Mouse (Mus musculus) neural tube, embryonic 12.5 days (tissue): ENCODE measurements around the gene Lrrn2. TPM values are rescaled to one million over a fixed set of nuclear protein-coding genes. Genes with fewer than 3 reads are reported as not detected.

Experiments used
- ATAC-seq: fragments of 200-750 bp; cut with Nextera tagmentation; 2 replicates; pipeline ENCODE4 v1.8.0; 2017; ENCODE audit warnings: low read depth, mild to moderate bottlenecking, moderate TSS enrichment, moderate library complexity; ENCODE audit not compliant: low FRiP score
- H3K27ac ChIP-seq: fragments of 300-500 bp; sonication (generic); 2 replicates; pipeline ENCODE4 v1.5.1; 2016
- H3K27me3 ChIP-seq: fragments of 300-500 bp; sonication (generic); replicated peaks from 2 replicates; pipeline ENCODE4 v1.6.1; 2016; ENCODE audit warnings: mild to moderate bottlenecking
- H3K36me3 ChIP-seq: fragments of 300-500 bp; sonication (generic); 2 replicates; pipeline ENCODE4 v1.6.1; 2016; ENCODE audit warnings: mild to moderate bottlenecking
- H3K4me1 ChIP-seq: fragments of 300-500 bp; sonication (generic); 2 replicates; pipeline ENCODE4 v1.6.1; 2016
- H3K4me2 ChIP-seq: fragments of 300-500 bp; sonication (generic); replicated peaks from 2 replicates; pipeline ENCODE4 v1.6.1; 2016; ENCODE audit warnings: mild to moderate bottlenecking
- H3K4me3 ChIP-seq: fragments of 300-500 bp; sonication (generic); 2 replicates; pipeline ENCODE4 v1.5.1; 2016
- H3K9ac ChIP-seq: fragments of 300-500 bp; sonication (generic); 2 replicates; pipeline ENCODE4 v1.6.1; 2016; ENCODE audit warnings: mild to moderate bottlenecking
- H3K9me3 ChIP-seq: fragments of 300-500 bp; sonication (generic); 2 replicates; pipeline ENCODE4 v1.6.1; 2016; ENCODE audit warnings: mild to moderate bottlenecking
- WGBS: fragments of 180-500 bp; shearing (Covaris S2); methylation state at CpG from one replicate; pipeline ENCODE4 v1.1.7; 2016; 5-methylcytosine and 5-hydroxymethylcytosine counted together
- polyA plus RNA-seq: library from polyadenylated mRNA; unstranded; fragments of >200 nt; fragmentation: Nextera tagmentation; extraction: Ambion mirVana; gene quantifications from 2 replicates; pipeline ENCODE4 v1.2.1, GENCODE M21; 2016

Lrrn2 gene
- 18.3 and 19.7 TPM in 2 replicates for polyA plus RNA-seq

DNA sequence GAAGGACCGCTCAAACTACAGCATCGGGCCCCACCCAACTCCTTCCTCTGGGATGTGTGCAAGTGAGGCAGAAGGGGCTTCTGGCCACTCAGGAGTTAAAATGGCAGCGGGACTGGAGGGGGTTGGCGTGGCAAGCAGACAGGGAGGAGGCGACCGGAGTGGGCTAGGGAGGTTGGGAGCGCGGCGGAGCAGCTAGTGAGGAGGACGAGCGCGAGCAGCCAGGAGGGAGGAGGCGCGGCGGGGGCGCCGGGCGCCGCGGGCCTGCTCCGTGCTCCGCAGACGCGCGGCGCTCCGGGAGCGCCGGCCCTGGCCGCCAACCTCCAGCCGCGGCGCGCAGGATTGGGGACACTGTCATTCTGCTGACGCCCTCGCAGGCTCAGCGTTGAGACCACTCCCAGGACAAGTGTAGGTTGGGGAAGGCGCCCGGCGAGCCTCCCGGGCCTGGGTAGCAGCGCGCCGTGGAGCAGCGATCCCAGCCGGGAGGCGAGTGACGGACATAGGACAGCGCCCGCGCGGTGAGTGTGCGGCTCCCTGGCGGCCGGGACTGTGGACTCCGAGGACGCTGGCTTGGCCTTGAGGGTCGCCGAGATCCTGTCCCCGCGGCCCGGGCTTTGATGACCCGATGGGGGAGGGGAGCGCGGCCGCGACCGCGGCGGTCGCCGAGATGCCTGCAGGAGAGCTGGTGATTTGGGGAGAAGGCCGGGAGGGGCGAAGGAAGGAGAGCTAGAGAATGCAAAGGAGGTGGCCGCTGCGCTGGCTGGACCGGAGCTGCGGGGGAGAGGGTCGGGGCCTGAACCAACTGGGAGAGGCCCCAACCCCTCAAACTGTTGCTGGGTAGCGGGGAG lies at the start of gene Lrrn2:
TSS of gene Lrrn2 (plus strand) at position 113 of the 845 bp plus-strand sequence.
- H3K4me1 ChIP-seq, result peaks cover 24% of the 10 kb centered on the region
- ATAC-seq, result peak; percentile 83
- H3K9ac ChIP-seq, result peak within 1 kb of the TSS; percentile 74
- H3K4me2 ChIP-seq, result peak within 1 kb of the TSS; percentile 96
- WGBS, result under 1% methylated on average over 79 of the region's 80 CpGs
- H3K27ac ChIP-seq, result peak within 1 kb of the TSS; percentile 1; the same call in 1 of the 2 replicates
- H3K9me3 ChIP-seq, result no peaks in the 10 kb centered on the region
- peak within 1 kb of the TSS; percentile 67 for H3K4me3 ChIP-seq
- H3K27me3 ChIP-seq, result peaks cover 26% of the 10 kb centered on the region
- H3K36me3 ChIP-seq, result no peaks in the 10 kb centered on the region

DNA sequence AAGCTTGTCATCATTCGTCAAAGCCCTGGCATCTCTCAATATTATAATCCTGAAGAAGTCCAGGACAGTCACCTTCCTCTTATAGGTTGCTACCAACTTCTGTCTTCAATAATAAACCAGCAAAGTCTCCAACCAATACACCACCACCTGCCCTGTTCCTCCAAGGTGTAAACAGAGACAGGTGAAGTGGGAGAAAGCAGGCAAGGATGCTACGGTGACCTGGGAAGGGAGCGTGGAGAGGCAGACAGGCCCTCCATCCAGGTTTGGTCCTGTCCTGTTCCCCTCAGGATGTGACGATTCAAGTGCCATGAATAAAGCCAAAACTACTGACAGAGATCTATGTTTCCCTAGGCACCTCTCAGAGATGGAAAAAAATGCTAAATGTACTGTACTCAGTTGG lies 48.1 kb upstream of the Lrrn2 start:
- no peaks in the 10 kb centered on the region for H3K9me3 ChIP-seq
- no peaks in the 10 kb centered on the region for H3K4me1 ChIP-seq
- H3K4me2 ChIP-seq, result no peak overlapping the region
- H3K4me3 ChIP-seq, result no peak overlapping the region
- no peaks in the 10 kb centered on the region for H3K36me3 ChIP-seq
- 87% methylated on average over 4 of the region's 4 CpGs for WGBS
- H3K27me3 ChIP-seq, result no peaks in the 10 kb centered on the region
- no peak for ATAC-seq
- H3K27ac ChIP-seq, result no peak overlapping the region
- H3K9ac ChIP-seq, result no peak overlapping the region

DNA sequence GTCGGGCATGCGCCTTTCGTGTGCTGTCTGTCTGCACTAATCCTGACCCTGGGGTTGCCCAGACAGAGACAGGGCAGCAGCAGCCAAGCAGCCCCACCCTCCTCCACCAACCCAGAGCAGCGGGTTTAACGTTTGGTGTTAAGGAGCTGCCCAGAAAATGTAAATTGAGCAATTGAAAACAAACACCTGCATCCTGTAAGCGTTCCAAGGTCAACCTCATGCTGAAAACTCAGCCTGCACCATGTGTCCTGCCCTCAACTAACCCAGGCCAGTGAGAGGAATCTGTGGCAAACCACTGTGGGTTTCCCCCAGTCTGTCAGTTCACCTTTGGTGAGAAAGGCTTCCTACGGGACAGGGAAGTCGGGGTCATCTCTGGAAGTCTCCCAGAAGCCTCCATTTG lies 46.0 kb upstream of the Lrrn2 start:
- Histone ChIP-seq H3K9ac (no peak overlapping the region), H3K4me1 (no peaks in the 10 kb centered on the region), H3K36me3 (no peaks in the 10 kb centered on the region), H3K4me3 (no peak overlapping the region), H3K4me2 (no peak overlapping the region), H3K27me3 (no peaks in the 10 kb centered on the region), H3K9me3 (no peaks in the 10 kb centered on the region), H3K27ac (no peak overlapping the region)
- WGBS, result 72% methylated on average over 8 of the region's 8 CpGs
- ATAC-seq, result no peak

DNA sequence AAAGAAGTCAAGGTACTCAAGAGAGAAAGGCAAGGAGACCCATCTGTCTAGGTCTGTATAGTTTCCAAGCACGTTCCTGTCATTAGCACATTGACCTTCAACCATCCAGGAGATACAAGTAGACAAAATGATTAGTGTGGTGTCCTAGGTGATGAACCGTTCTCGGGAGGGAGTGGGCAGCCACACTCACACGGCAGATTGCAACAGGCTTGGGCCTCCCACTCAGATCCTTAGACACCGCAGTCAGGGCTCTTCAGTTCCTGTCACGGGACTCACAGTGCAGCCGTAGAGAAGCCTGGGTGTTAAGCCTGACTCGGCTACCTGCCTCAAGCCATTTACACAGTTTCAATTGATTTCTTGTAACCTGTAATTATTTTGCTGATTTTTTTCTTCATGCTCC lies 43.2 kb upstream of the Lrrn2 start:
- H3K27ac ChIP-seq, result no peak overlapping the region
- H3K4me1 ChIP-seq, result no peaks in the 10 kb centered on the region
- no peak overlapping the region for H3K4me2 ChIP-seq
- H3K9me3 ChIP-seq, result no peaks in the 10 kb centered on the region
- H3K4me3 ChIP-seq, result no peak overlapping the region
- no peaks in the 10 kb centered on the region for H3K27me3 ChIP-seq
- 78% methylated on average over 8 of the region's 8 CpGs for WGBS
- H3K9ac ChIP-seq, result no peak overlapping the region
- ATAC-seq, result no peak
- no peaks in the 10 kb centered on the region for H3K36me3 ChIP-seq

DNA sequence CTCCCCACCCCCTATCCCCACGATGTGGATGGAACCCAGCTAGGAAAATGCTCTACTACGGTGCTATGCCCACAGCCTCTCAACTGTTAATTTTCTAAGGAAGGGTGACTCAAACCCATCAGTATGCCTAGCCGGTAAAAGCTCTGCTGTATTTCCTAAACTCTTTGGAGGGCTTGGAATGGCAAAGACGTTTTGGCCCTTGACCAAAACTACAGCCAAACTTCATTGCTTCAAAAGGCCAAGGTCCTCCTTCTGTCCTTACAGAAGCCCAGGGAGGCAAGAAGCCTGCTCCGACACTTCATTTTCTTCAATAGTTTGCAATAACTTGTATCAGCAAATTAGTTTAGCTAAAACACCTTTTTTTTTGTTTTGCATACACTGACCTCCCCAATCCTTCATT lies 42.4 kb upstream of the Lrrn2 start:
- Histone ChIP-seq H3K4me3 (no peak overlapping the region), H3K4me2 (no peak overlapping the region), H3K36me3 (no peaks in the 10 kb centered on the region), H3K9me3 (no peaks in the 10 kb centered on the region), H3K27me3 (no peaks in the 10 kb centered on the region), H3K4me1 (no peaks in the 10 kb centered on the region), H3K27ac (no peak overlapping the region), H3K9ac (no peak overlapping the region)
- WGBS, result 88% methylated on average over 5 of the region's 5 CpGs
- ATAC-seq, result no peak

DNA sequence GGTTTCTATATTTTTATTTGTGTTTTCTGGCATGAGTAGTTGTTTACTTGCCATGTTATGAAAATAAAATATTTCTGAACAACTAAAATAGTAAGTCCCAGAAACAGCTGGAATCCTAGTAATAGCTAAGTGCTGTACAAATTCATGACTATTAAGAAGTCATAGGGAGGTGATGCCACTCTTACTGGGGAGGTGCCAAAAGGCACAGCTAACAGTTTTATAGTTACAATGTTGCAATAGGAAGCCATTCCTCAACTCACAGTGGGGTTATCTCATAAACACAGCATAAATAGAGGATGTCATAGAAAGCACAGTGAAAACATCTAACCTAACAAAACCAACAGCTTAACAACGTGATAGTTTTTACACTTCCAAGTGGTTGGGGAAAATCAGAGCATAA lies 41.7 kb upstream of the Lrrn2 start:
- no peaks in the 10 kb centered on the region for H3K36me3 ChIP-seq
- H3K4me3 ChIP-seq, result no peak overlapping the region
- H3K27ac ChIP-seq, result no peak overlapping the region
- no peak overlapping the region for H3K4me2 ChIP-seq
- H3K9ac ChIP-seq, result no peak overlapping the region
- 80% methylated on average over 1 of the region's 1 CpGs for WGBS
- ATAC-seq, result no peak
- H3K4me1 ChIP-seq, result no peaks in the 10 kb centered on the region
- H3K27me3 ChIP-seq, result no peaks in the 10 kb centered on the region
- no peaks in the 10 kb centered on the region for H3K9me3 ChIP-seq

DNA sequence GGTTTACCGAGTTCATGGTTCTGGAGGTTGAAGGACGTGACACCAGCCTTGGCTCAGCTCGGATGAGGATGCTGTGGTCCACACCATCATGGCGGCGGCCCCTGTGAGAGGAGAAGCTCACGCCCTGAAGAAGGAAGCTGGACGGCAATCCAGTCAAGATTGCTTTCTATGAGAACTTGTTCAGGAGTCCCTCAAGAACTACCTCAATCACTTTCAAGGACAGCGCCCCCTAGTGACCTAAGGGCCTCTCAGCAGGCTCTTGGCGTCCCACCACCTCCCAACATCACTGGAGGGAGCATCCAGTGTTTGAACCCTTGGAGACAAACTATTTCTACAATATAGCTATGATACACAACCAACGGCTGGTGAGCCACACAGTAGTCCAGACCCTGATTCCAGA lies 36.5 kb upstream of the Lrrn2 start:
- 86% methylated on average over 10 of the region's 10 CpGs for WGBS
- Histone ChIP-seq H3K4me3 (no peak overlapping the region), H3K36me3 (no peaks in the 10 kb centered on the region), H3K27me3 (no peaks in the 10 kb centered on the region), H3K9me3 (no peaks in the 10 kb centered on the region), H3K9ac (no peak overlapping the region), H3K27ac (no peak overlapping the region), H3K4me2 (no peak overlapping the region), H3K4me1 (no peaks in the 10 kb centered on the region)
- ATAC-seq, result no peak

DNA sequence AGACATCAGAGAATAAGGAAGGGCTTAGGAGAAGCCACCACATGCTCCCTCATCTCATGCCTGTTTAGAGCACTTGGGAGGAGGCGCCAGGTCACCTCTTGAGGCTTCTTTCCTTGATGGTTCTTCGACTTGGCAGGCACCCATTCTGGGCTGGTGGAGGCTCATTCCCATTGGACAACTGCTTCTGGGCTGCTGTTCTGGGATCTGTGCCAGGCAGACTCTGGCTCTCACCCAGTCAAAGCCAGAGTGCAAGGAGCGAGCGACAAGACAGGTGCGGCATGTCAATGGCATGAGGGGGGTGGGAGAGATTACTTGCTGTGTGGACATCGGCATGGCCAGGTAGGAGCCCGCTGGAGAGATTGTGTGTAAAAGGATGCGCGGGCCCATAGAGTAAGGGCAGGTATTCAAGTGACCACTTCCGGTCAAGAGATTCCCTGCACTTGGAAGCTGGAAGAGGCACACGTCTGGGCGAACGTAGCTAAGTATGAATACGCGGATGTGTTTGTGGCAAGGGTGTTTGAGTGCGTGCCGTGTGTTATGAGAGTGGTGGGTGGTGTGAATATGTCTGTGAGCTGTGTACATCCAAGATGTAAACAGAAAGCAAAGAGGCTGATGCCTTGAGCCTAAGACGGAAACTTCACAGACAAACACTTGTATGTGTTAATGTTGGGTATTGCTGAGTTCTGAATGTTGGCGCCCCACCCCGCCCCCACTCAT lies 35.8 kb upstream of the Lrrn2 start:
- H3K36me3 ChIP-seq, result no peaks in the 10 kb centered on the region
- peaks cover 5% of the 10 kb centered on the region; the same call in 1 of the 2 replicates for H3K9me3 ChIP-seq
- H3K9ac ChIP-seq, result no peak overlapping the region
- ATAC-seq, result no peak
- H3K4me2 ChIP-seq, result no peak overlapping the region
- 94% methylated on average over 20 of the region's 20 CpGs for whole genome bisulfite sequencing
- no peaks in the 10 kb centered on the region for H3K4me1 ChIP-seq
- no peaks in the 10 kb centered on the region for H3K27me3 ChIP-seq
- no peak overlapping the region for H3K27ac ChIP-seq
- no peak overlapping the region for H3K4me3 ChIP-seq

DNA sequence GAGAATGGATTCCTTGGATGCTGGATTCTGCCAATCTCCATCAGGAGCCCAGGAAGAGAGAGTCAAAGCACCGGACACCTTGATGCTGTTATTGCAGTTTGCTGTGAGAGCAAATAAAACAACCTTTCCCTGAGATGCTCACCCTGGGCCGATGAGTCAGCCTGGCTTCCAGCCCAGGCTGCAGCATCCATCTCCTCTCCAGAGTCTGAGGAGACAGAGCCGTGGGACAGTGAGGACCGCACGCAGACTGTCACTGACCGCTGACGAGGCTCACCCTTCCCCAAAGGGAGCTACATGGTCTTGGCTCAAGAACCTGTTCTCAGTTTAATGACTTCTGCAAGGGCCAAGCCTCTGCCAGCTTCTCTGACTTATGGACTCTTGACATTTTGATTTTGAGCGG lies 34.3 kb upstream of the Lrrn2 start:
- no peaks in the 10 kb centered on the region for H3K27me3 ChIP-seq
- no peak overlapping the region for H3K27ac ChIP-seq
- 90% methylated on average over 8 of the region's 8 CpGs for WGBS
- H3K4me3 ChIP-seq, result no peak overlapping the region
- H3K4me2 ChIP-seq, result no peak overlapping the region
- H3K9ac ChIP-seq, result no peak overlapping the region
- H3K4me1 ChIP-seq, result no peaks in the 10 kb centered on the region
- H3K36me3 ChIP-seq, result no peaks in the 10 kb centered on the region
- H3K9me3 ChIP-seq, result peaks cover 6% of the 10 kb centered on the region; the same call in 1 of the 2 replicates
- ATAC-seq, result no peak

DNA sequence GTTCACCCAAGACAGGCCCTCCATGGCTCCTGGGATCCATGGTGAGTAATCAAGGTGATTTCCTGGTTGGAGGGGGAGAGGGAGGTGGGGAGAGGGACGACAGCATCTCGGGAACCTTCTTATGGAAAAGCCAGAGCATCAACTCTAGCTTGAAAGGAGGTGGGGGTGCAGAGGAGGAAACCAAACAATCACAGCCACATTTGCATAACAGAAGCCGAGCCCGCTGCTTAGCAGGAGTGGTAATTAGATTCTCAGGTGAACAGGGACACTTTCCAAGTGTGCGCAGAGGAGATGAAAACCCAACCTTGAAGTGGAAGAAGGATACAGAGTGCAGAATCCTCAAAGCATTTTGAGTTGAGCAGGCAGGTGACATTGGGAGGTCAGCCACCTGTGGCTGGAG lies 29.3 kb upstream of the Lrrn2 start:
- Histone ChIP-seq H3K4me3 (no peak overlapping the region), H3K36me3 (no peaks in the 10 kb centered on the region), H3K27ac (no peak overlapping the region), H3K4me2 (no peak overlapping the region), H3K27me3 (no peaks in the 10 kb centered on the region), H3K9ac (no peak overlapping the region), H3K9me3 (peaks cover 6% of the 10 kb centered on the region; the same call in 1 of the 2 replicates), H3K4me1 (peaks cover 4% of the 10 kb centered on the region; the same call in 1 of the 2 replicates)
- ATAC-seq, result no peak
- 41% methylated on average over 5 of the region's 5 CpGs for WGBS

DNA sequence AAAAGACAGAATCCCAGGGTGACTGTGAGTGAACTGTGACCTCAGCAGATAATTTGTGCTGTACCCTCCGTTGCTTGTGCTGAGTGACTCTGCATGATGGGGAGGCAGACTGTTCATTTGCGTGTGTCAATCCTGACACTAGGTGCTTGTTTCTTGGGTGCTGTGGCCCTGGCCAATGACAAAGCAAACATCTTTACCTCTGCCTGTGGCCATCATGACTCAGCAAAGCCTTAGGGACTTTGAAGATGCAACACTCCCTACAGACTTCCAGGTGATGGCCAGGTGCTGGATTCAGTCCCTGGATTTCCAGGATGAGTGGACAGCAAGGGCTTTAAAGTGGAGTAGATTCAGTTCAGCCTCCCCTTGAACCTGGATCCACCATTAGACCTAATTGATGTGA lies 28.8 kb upstream of the Lrrn2 start:
- H3K27ac ChIP-seq, result no peak overlapping the region
- WGBS, result 72% methylated on average over 2 of the region's 2 CpGs

DNA sequence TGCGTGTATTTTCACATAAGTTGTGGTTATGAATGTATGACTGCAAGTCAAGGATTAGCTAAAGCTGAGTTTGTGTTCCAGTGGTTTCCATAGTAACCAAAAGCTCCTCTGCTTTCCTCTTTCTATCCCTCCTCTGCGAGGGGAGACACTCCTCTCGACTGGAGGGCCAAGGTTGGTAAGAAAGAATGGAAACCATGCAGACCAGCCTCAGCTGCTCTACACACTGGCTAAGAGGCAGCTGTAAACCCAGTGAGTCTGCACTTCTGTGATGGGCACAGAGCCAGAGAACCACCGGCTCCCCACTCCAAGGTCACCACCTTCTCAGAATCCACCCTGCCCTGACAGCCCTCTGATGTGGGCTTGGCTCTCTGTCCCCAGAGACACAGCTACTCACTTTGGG lies 28.3 kb upstream of the Lrrn2 start:
- H3K4me3 ChIP-seq, result no peak overlapping the region
- no peak overlapping the region for H3K9ac ChIP-seq
- H3K36me3 ChIP-seq, result no peaks in the 10 kb centered on the region
- H3K4me2 ChIP-seq, result no peak overlapping the region
- no peaks in the 10 kb centered on the region for H3K27me3 ChIP-seq
- H3K4me1 ChIP-seq, result peaks cover 4% of the 10 kb centered on the region; the same call in 1 of the 2 replicates
- peaks cover 6% of the 10 kb centered on the region; the same call in 1 of the 2 replicates for H3K9me3 ChIP-seq
- no peak overlapping the region for H3K27ac ChIP-seq
- no peak for ATAC-seq
- 64% methylated on average over 4 of the region's 4 CpGs for WGBS

More for the DNA sequence above, 28.8 kb upstream of the Lrrn2 start:
- Histone ChIP-seq H3K9ac (no peak overlapping the region), H3K9me3 (peaks cover 6% of the 10 kb centered on the region; the same call in 1 of the 2 replicates), H3K27me3 (no peaks in the 10 kb centered on the region), H3K36me3 (no peaks in the 10 kb centered on the region), H3K4me1 (peaks cover 4% of the 10 kb centered on the region; the same call in 1 of the 2 replicates), H3K4me3 (no peak overlapping the region), H3K4me2 (no peak overlapping the region)
- ATAC-seq, result no peak
